Mouse (Mus musculus) midbrain, embryonic 15.5 days (tissue): Measurements from ENCODE around the gene Klhl33. TPM values are rescaled to one million over a fixed set of nuclear protein-coding genes. Genes with fewer than 3 reads are reported as not detected.
"Not testable (repeated sequence)": the region's sequence is repeated elsewhere in the genome, so short reads cannot be mapped to it uniquely, and the experiment has no call there.

Experiments
- ATAC-seq: fragments of 200-750 bp; cut with Nextera tagmentation; replicated peaks from 2 replicates; pipeline ENCODE4 v1.8.0; 2017; ENCODE audit warnings: moderate TSS enrichment
- H3K27ac ChIP-seq: fragments of 300-500 bp; sonication (generic); 2 replicates; pipeline ENCODE4 v1.5.1; 2015; ENCODE audit warnings: mild to moderate bottlenecking, inconsistent platforms
- H3K27me3 ChIP-seq: fragments of 300-500 bp; sonication (generic); replicated peaks from 2 replicates; pipeline ENCODE4 v1.6.1; 2015; ENCODE audit warnings: inconsistent platforms
- H3K36me3 ChIP-seq: fragments of 300-500 bp; sonication (generic); replicated peaks from 2 replicates; pipeline ENCODE4 v1.6.1; 2015; ENCODE audit warnings: inconsistent platforms
- H3K4me1 ChIP-seq: fragments of 300-500 bp; sonication (generic); 2 replicates; pipeline ENCODE4 v1.6.1; 2015; ENCODE audit warnings: inconsistent platforms
- H3K4me2 ChIP-seq: fragments of 300-500 bp; sonication (generic); 2 replicates; pipeline ENCODE4 v1.6.1; 2015; ENCODE audit warnings: inconsistent platforms, mild to moderate bottlenecking, moderate library complexity
- H3K4me3 ChIP-seq: fragments of 300-500 bp; sonication (generic); 2 replicates; pipeline ENCODE4 v1.5.1; 2015; ENCODE audit warnings: mild to moderate bottlenecking, inconsistent platforms
- H3K9ac ChIP-seq: fragments of 300-500 bp; sonication (generic); 2 replicates; pipeline ENCODE4 v1.6.1; 2015; ENCODE audit warnings: mild to moderate bottlenecking, inconsistent platforms
- H3K9me3 ChIP-seq: fragments of 300-500 bp; sonication (generic); 2 replicates; pipeline ENCODE4 v1.6.1; 2016; ENCODE audit warnings: inconsistent platforms
- whole genome bisulfite sequencing: fragments of 180-500 bp; shearing (Covaris S2); methylation state at CpG from one replicate; pipeline ENCODE4 v1.1.7; 2015; ENCODE audit warnings: mixed read lengths; 5-methylcytosine and 5-hydroxymethylcytosine counted together
- polyA plus RNA-seq: library from polyadenylated mRNA; unstranded; fragments of >200 nt; fragmentation: Nextera tagmentation; extraction: Ambion mirVana; gene quantifications from 2 replicates; pipeline ENCODE4 v1.2.1, GENCODE M21; 2015

Klhl33 gene
- polyA plus RNA-seq: 1.8 and 2.1 TPM in 2 replicates

DNA sequence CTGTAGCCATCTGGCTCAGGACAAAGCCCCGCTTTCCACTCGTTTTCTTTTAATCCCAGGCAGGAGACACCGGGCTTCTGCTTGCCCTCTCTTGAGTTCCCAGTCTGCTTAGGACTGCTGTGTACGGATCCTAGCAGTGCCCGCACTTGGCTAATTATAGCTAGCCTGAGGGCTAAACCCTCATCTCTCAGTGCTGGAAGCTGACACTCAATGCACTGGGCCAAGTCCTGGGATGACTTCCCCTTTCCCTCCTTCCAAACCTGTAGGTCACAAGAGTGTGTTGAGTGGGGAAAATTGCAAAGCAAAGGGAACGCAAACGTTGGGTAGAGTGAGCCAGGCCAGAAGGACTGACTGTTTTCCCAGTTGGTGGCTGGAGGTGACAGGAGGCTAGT, at the start of gene Klhl33:
Gene Klhl33, minus strand, starts transcription at position 134 of the 392 bp plus-strand sequence.
- Histone ChIP-seq H3K4me3 (peak within 1 kb of the TSS; percentile 58), H3K36me3 (no peaks in the 10 kb centered on the region), H3K27me3 (0 out of 2 replicates have a peak, but pooled peaks cover 2% of the 10 kb centered on the region), H3K27ac (peak within 1 kb of the TSS; percentile 32), H3K4me1 (peaks cover 16% of the 10 kb centered on the region), H3K4me2 (peak within 1 kb of the TSS; percentile 92), H3K9me3 (no peaks in the 10 kb centered on the region), H3K9ac (peak within 1 kb of the TSS; percentile 69)
- peak; percentile 19; the same call in 1 of the 2 replicates for ATAC-seq
- WGBS: 41% methylated on average over 7 of the region's 7 CpGs

DNA sequence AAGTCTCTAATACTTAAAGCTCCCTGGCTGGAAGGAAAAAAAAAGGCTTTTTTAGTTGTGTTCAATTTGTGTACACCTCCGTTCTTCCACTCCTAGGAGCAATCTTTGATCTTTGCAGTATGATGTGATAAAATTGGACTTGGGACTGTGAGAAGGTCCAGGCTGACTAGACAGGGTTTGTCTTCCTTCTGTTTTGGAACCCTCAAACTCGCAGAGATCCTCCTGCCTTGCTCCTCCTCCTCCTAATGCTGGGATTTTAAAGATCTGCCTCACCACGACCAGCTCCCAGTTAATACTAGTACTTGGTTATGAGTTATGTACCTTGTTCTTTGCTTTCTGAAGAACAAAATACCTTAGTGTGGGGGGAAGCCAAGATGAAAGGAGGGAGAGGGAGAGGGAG, 48.2 kb upstream of the Klhl33 start:
- not testable (repeated sequence) for H3K9me3 ChIP-seq, H3K9ac ChIP-seq, H3K27me3 ChIP-seq, H3K36me3 ChIP-seq, ATAC-seq, H3K27ac ChIP-seq
- 20% methylated on average over 3 of the region's 3 CpGs for WGBS
- Histone ChIP-seq H3K4me1 (peaks cover 14% of the 10 kb centered on the region), H3K4me3 (peak overlapping the region; percentile 49), H3K4me2 (peak overlapping the region; percentile 55)

- whole genome bisulfite sequencing: 10% methylated on average over 6 of the region's 6 CpGs
- ATAC-seq: peak; percentile 24
Measured at GRCm38 (mm10) chr14:50945081-50945480, 47.8 kb upstream of the Klhl33 start.

GRCm38 (mm10) chr14:50944668-50945033, 47.3 kb upstream of the Klhl33 start:
- H3K9me3 ChIP-seq, H3K27me3 ChIP-seq, H3K36me3 ChIP-seq: not testable (repeated sequence)
- H3K4me1 ChIP-seq: peaks cover 14% of the 10 kb centered on the region
- H3K9ac ChIP-seq: peak overlapping the region; percentile 26
- peak overlapping the region; percentile 83 for H3K27ac ChIP-seq
- peak; percentile 98 for ATAC-seq
- H3K4me2 ChIP-seq: peak overlapping the region; percentile 55
- peak overlapping the region; percentile 49 for H3K4me3 ChIP-seq
- 0% methylated on average over 15 of the region's 15 CpGs for WGBS

More at GRCm38 (mm10) chr14:50945081-50945480, 47.8 kb upstream of the Klhl33 start:
- H3K27me3 ChIP-seq, H3K36me3 ChIP-seq, H3K9me3 ChIP-seq: not testable (repeated sequence)
- Histone ChIP-seq H3K4me3 (peak overlapping the region; percentile 49), H3K27ac (peak overlapping the region; percentile 83), H3K4me2 (peak overlapping the region; percentile 55), H3K4me1 (peaks cover 14% of the 10 kb centered on the region), H3K9ac (peak overlapping the region; percentile 26)

GRCm38 (mm10) chr14:50943932-50944667, 46.8 kb upstream of the Klhl33 start, which contains the start of gene Gm49342:
Gene Gm49342, plus strand, starts transcription at chr14:50944517.
- no peaks in the 10 kb centered on the region for H3K27me3 ChIP-seq
- peak within 1 kb of the TSS; percentile 49 for H3K4me3 ChIP-seq
- H3K9me3 ChIP-seq: no peaks in the 10 kb centered on the region
- H3K36me3 ChIP-seq: no peaks in the 10 kb centered on the region
- H3K9ac ChIP-seq: peak within 1 kb of the TSS; percentile 26
- peak; percentile 98 for ATAC-seq
- H3K4me1 ChIP-seq: peaks cover 14% of the 10 kb centered on the region
- H3K4me2 ChIP-seq: peak within 1 kb of the TSS; percentile 55
- 18% methylated on average over 31 of the region's 31 CpGs for WGBS
- H3K27ac ChIP-seq: peak within 1 kb of the TSS; percentile 83

GRCm38 (mm10) chr14:50938940-50939339, 41.6 kb upstream of the Klhl33 start:
- Histone ChIP-seq H3K9me3 (no peaks in the 10 kb centered on the region), H3K4me2 (no peak overlapping the region), H3K9ac (no peak overlapping the region), H3K4me1 (peaks cover 2% of the 10 kb centered on the region), H3K4me3 (no peak overlapping the region), H3K27ac (no peak overlapping the region), H3K36me3 (no peaks in the 10 kb centered on the region), H3K27me3 (no peaks in the 10 kb centered on the region)
- ATAC-seq: no peak
- 35% methylated on average over 2 of the region's 2 CpGs for WGBS

DNA sequence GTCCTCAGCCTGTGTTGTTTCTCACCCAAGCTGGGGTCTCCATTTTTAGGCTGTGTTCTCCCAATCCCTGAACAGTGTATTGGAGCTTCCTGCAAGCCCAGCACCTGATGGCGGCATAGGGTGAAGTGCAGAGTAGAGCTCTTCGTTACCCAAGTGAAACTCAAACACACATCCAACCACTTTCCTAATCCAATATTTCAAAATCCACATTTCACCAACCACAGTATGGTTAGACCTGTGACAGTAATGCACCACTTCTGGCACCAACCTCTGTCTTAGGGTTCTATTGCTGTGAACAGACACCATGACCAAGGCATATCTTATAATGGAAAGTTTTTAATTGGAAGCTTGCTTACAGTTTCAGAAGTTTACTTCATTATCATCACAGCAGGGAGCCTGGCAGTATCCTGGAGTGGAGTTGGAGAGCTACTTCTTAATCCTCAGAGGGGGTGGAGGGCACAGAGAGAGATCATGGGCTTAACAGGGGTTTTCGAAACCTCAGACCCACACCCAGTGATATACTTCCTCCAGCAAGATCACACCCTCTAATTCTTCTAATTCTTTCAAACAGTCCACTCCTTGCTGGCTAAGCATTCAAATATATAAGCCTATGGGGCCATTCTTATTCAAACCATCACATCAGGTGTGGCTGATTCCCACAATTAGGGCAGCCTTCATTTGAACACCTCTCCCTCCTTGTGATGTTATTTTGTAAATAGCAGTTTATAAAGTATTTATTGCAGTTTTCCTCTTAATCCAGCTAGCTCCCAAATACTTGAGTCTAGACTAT, 41.0 kb upstream of the Klhl33 start:
- Histone ChIP-seq H3K9ac (no peak overlapping the region), H3K36me3 (no peaks in the 10 kb centered on the region), H3K27me3 (no peaks in the 10 kb centered on the region), H3K9me3 (no peaks in the 10 kb centered on the region), H3K4me2 (no peak overlapping the region), H3K4me1 (no peaks in the 10 kb centered on the region), H3K4me3 (no peak overlapping the region), H3K27ac (no peak overlapping the region)
- no peak for ATAC-seq
- 82% methylated on average over 3 of the region's 3 CpGs for WGBS

DNA sequence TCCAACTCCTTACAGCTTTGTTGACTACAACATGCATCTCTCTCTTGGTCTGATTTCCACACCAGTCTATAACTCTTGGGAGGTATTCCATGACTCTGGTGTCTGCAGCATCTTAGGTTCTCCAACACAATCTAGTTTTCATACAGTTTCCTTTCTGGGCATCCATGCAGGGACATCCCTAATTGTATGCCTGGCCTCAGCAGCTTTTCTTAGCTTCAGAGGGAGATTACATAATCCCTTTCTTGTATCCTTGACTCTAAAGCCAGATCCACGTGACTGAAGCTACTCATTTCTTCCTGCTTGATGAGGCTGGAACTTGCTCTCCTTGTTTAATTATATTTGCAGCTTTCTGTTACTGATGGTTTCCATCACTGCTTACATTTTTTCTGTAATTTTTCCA, 39.3 kb upstream of the Klhl33 start:
- Histone ChIP-seq H3K27ac (no peak overlapping the region), H3K9me3 (no peaks in the 10 kb centered on the region), H3K36me3 (no peaks in the 10 kb centered on the region), H3K4me1 (peaks cover 5% of the 10 kb centered on the region), H3K4me2 (no peak overlapping the region), H3K27me3 (no peaks in the 10 kb centered on the region), H3K9ac (no peak overlapping the region), H3K4me3 (no peak overlapping the region)
- 57% methylated on average over 1 of the region's 1 CpGs for WGBS
- ATAC-seq: no peak

- Histone ChIP-seq H3K9ac (peak overlapping the region; percentile 40), H3K4me1 (peaks cover 31% of the 10 kb centered on the region), H3K27me3 (no peaks in the 10 kb centered on the region), H3K4me2 (peak overlapping the region; percentile 61), H3K4me3 (peak overlapping the region; percentile 88), H3K9me3 (no peaks in the 10 kb centered on the region), H3K27ac (peak overlapping the region; percentile 84), H3K36me3 (peaks cover 13% of the 10 kb centered on the region)
- ATAC-seq: no peak
- WGBS: 12% methylated on average over 12 of the region's 12 CpGs
Measured at GRCm38 (mm10) chr14:50931493-50932020, 34.2 kb upstream of the Klhl33 start.

- H3K27ac ChIP-seq: peak within 1 kb of the TSS; percentile 84
- H3K9me3 ChIP-seq: no peaks in the 10 kb centered on the region
- under 1% methylated on average over 66 of the region's 68 CpGs for WGBS
- peak within 1 kb of the TSS; percentile 93 for H3K9ac ChIP-seq
- no peaks in the 10 kb centered on the region for H3K27me3 ChIP-seq
- peak within 1 kb of the TSS; percentile 78 for H3K4me2 ChIP-seq
- H3K4me3 ChIP-seq: peak within 1 kb of the TSS; percentile 88
- ATAC-seq: peak; percentile 100
- peaks cover 19% of the 10 kb centered on the region for H3K36me3 ChIP-seq
- H3K4me1 ChIP-seq: peaks cover 37% of the 10 kb centered on the region
Measured at GRCm38 (mm10) chr14:50930754-50931492, 33.6 kb upstream of the Klhl33 start, which contains the start of the genes Pip4p1 and Pnp. Gene Pip4p1, minus strand, starts transcription at chr14:50930856. Gene Pnp, plus strand, starts transcription at chr14:50931082.

- Histone ChIP-seq H3K9me3 (no peaks in the 10 kb centered on the region), H3K36me3 (peaks cover 19% of the 10 kb centered on the region), H3K4me2 (peak overlapping the region; percentile 78), H3K27ac (peak overlapping the region; percentile 82), H3K4me1 (peaks cover 42% of the 10 kb centered on the region), H3K27me3 (no peaks in the 10 kb centered on the region), H3K4me3 (peak overlapping the region; percentile 88), H3K9ac (peak overlapping the region; percentile 93)
- WGBS: under 1% methylated on average over 38 of the region's 38 CpGs
- peak; percentile 60 for ATAC-seq
Measured at GRCm38 (mm10) chr14:50930377-50930753, 33.1 kb upstream of the Klhl33 start.
